Mouse (Mus musculus): ENCODE measurements at regions not wholly inside any gene's neighbourhood (a gene's known extent, or its start where the extent isn't known, plus 50 kb on each side); places are given as distances from the start of the nearest gene placed in this dataset.
"Not testable (repeated sequence)": the region's sequence is repeated elsewhere in the genome, so short reads cannot be mapped to it uniquely, and the experiment has no call there.

GRCm38 (mm10) chrX:82249456-82249855, 699.2 kb upstream of the Dmd start:
- H3K36me3 ChIP-seq (ENCODE audit: control insufficient read depth, insufficient read depth, low read length); H3K4me3 ChIP-seq (ENCODE audit: low read depth, low read length); H3K4me2 ChIP-seq (ENCODE audit: low read length); H3K27me3 ChIP-seq (ENCODE audit: control insufficient read depth, insufficient read depth, low read depth, low read length); H3K27ac ChIP-seq (ENCODE audit: low read length); H3K4me1 ChIP-seq (ENCODE audit: control insufficient read depth, insufficient read depth, low read length); H3K9ac ChIP-seq (ENCODE audit: low read depth, low read length); H3K9me3 ChIP-seq (replicated peaks; ENCODE audit: control insufficient read depth, low read length, poor library complexity, severe bottlenecking); ATAC-seq: not testable (repeated sequence)
- 20% methylated on average over 1 of the region's 1 CpGs for WGBS

- H3K27me3 ChIP-seq (ENCODE audit: control insufficient read depth, insufficient read depth, low read depth, low read length); H3K4me2 ChIP-seq (ENCODE audit: low read length); H3K36me3 ChIP-seq (ENCODE audit: control insufficient read depth, insufficient read depth, low read length); H3K4me3 ChIP-seq (ENCODE audit: low read depth, low read length); H3K4me1 ChIP-seq (ENCODE audit: control insufficient read depth, insufficient read depth, low read length); H3K9me3 ChIP-seq (replicated peaks; ENCODE audit: control insufficient read depth, low read length, poor library complexity, severe bottlenecking); H3K27ac ChIP-seq (ENCODE audit: low read length); ATAC-seq; H3K9ac ChIP-seq (ENCODE audit: low read depth, low read length): not testable (repeated sequence)
- 69% methylated on average over 4 of the region's 4 CpGs for WGBS
These were observed 666.3 kb upstream of the Dmd start for GRCm38 (mm10) chrX:82282376-82282775.

DNA sequence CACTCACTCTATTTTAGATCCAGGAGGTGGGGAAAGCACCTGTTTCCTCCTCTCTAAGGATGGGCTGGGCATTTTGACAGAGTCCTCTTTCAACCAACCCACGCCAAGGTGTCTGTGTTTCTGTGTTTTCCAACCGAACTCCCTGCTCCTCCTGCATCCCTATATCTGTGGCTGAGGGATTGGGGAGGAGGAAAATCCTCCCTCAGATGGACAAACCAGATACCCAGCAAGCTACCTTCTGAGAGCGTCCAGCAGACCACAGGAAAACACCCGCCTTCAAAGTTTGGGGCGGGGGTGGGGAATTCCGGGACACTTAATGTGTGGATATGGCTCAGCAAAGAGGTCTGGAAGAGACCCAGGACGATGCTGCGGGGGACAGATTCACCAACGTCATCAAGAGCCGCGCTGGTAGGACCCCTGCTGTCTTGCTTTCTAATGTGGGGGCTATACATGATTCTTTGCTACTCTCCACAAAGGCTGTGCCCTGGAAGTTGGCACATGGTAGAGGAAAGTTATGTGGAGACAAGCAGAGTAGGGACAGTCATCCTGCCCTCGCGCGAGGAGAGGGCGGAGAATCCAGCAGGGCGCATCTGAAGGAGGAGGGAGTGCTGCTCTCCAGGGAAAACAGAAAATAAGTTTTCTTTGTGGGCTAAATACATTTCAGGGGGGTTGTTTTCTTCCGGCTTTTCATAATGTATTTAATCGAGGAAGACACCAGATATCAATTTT, 637.7 kb upstream of the Dmd start:
- 0 out of 2 replicates have a peak, but pooled peaks have one; percentile 45 for ATAC-seq

More for the DNA sequence above, 637.7 kb upstream of the Dmd start:
- H3K36me3 ChIP-seq (ENCODE audit: control insufficient read depth, insufficient read depth, low read length), result no peaks in the 10 kb centered on the region
- peak overlapping the region; percentile 37 for H3K4me3 ChIP-seq (ENCODE audit: low read depth, low read length)
- H3K4me2 ChIP-seq (ENCODE audit: low read length), result peak overlapping the region; percentile 60
- no peaks in the 10 kb centered on the region for H3K9me3 ChIP-seq (replicated peaks; ENCODE audit: control insufficient read depth, low read length, poor library complexity, severe bottlenecking)
- H3K4me1 ChIP-seq (ENCODE audit: control insufficient read depth, insufficient read depth, low read length), result no peaks in the 10 kb centered on the region
- no peaks in the 10 kb centered on the region for H3K27me3 ChIP-seq (ENCODE audit: control insufficient read depth, insufficient read depth, low read depth, low read length)
- no peak overlapping the region for H3K9ac ChIP-seq (ENCODE audit: low read depth, low read length)
- 18% methylated on average over 18 of the region's 18 CpGs for WGBS
- no peak overlapping the region for H3K27ac ChIP-seq (ENCODE audit: low read length)

Data from midbrain, embryonic 16.5 days (tissue).